ENCODE assay signal across 13 mouse cellular contexts in the genomic region with DNA sequence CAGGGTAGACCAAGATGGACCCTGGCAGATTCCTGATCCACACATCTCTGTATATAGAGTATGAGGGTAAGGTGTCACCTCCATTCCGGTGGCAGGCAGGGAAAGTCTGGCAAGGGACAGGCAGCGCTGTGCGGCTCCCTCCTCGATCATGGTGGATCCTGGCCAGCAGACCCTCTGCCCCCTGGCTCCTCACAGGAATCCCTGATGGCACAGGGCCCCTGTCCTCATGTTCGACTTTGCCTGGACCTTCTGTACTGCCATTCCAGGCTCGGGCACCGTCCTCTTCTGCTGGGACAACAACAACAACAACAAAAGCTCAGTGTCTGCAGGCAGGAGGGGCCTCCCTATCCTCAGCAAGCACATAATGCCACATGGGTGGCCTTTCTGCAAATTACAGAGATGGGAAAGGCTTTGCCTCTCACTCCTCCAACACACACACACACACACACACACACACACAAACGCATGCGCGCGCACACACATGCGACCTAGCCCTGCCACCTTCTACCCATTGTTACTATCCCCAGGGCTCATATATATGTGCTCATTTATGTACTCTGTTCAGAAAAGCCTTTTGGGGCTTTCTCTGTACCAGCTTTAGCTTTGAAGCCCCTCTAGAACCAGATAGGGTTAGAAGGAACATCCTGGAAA. TPM values are rescaled to one million over a fixed set of nuclear protein-coding genes. Genes with fewer than 3 reads are reported as not detected.
A peak's percentile ranks its signal among the peaks of the same experiment; 100 is the strongest.
DNase-seq lines count a peak whose midpoint lies in the region; ATAC-seq and TF ChIP-seq lines count a peak whose summit lies in the region.
"Had no signal": no experiment of that assay in that cellular context is flagged by ENCODE, and none has a peak within 500 bp of the region (broad histone marks: within the 10 kb centered on the region; RNA-seq: fewer than 3 reads in every experiment).

No protein-coding gene starts in this region.

- H3K9me3 ChIP-seq in forebrain, postnatal 0 days (ENCODE audit: low read length): no peaks in the 10 kb centered on the region
- no peaks in the 10 kb centered on the region for H3K9me3 ChIP-seq in midbrain, embryonic 11.5 days (ENCODE audit: control insufficient read depth, low read length)
- H3K9me3 ChIP-seq: embryonic facial prominence, embryonic 13.5 days; kidney, embryonic 15.5 days; megakaryocyte, embryonic 14.5 days had no signal

- peaks cover 51% of the 10 kb centered on the region for H3K36me3 ChIP-seq in forebrain, postnatal 0 days (ENCODE audit: insufficient read depth)
- H3K36me3 ChIP-seq in midbrain, embryonic 11.5 days (ENCODE audit: control insufficient read depth, insufficient read depth, low read length): peaks cover 7% of the 10 kb centered on the region; the same call in 1 of the 2 replicates

- peak overlapping the region; percentile 53 for H3K4me2 ChIP-seq in forebrain, postnatal 0 days (ENCODE audit: low read depth)
- H3K4me2 ChIP-seq in midbrain, embryonic 11.5 days: peak overlapping the region; percentile 42
- H3K4me2 ChIP-seq: embryonic facial prominence, embryonic 13.5 days; kidney, embryonic 15.5 days had no signal

- H3K9ac ChIP-seq in forebrain, postnatal 0 days: peak overlapping the region; percentile 43
- H3K9ac ChIP-seq in midbrain, embryonic 11.5 days (ENCODE audit: low read length): peak overlapping the region; percentile 59
- H3K9ac ChIP-seq: kidney, embryonic 15.5 days; liver, postnatal 0 days had no signal

- peak; percentile 34 for DNase-seq in right cerebral cortex, postnatal 14 days
- no peak for DNase-seq in right cerebral cortex, postnatal 10 days (ENCODE audit: low spot score in 2 of 2)
- DNase-seq in forebrain, postnatal 0 days: no peak
- peak; percentile 95 for DNase-seq in midbrain, embryonic 11.5 days (ENCODE audit: low spot score, missing footprints)
- peak; percentile 54 for DNase-seq in right cerebral cortex, postnatal 4 days
- no peak for DNase-seq in lung, postnatal 14 days
- DNase-seq in cerebellum, adult 18-20 months: no peak
- DNase-seq in Muller cell, postnatal 12 days (ENCODE audit: inconsistent ontology term): no peak
- DNase-seq: liver, postnatal 0 days had no signal

- no peak for TF ChIP-seq CTCF in forebrain, postnatal 0 days (IDR thresholded peaks at IDR 0.05; ENCODE audit: low read depth)

- ATAC-seq in forebrain, postnatal 0 days: peak; percentile 69
- peak; percentile 75 for ATAC-seq in midbrain, embryonic 11.5 days (ENCODE audit: low FRiP score)
- ATAC-seq: liver, postnatal 0 days had no signal

- H3K27ac ChIP-seq in forebrain, postnatal 0 days (ENCODE audit: low read depth, low read length): peak overlapping the region; percentile 95
- peak overlapping the region; percentile 97 for H3K27ac ChIP-seq in midbrain, embryonic 11.5 days (ENCODE audit: low read depth, low read length)
- H3K27ac ChIP-seq: kidney, embryonic 15.5 days had no signal

- peaks cover 30% of the 10 kb centered on the region for H3K4me1 ChIP-seq in forebrain, postnatal 0 days (ENCODE audit: insufficient read depth)
- H3K4me1 ChIP-seq in midbrain, embryonic 11.5 days (ENCODE audit: control insufficient read depth, insufficient read depth, low read length): peaks cover 46% of the 10 kb centered on the region

- 6% methylated on average over 12 of the region's 12 CpGs for WGBS in forebrain, postnatal 0 days
- 46% methylated on average over 12 of the region's 12 CpGs for WGBS in midbrain, embryonic 11.5 days

- H3K27me3 ChIP-seq in forebrain, postnatal 0 days (ENCODE audit: insufficient read depth, low read length): no peaks in the 10 kb centered on the region
- no peaks in the 10 kb centered on the region for H3K27me3 ChIP-seq in midbrain, embryonic 11.5 days (ENCODE audit: control insufficient read depth, insufficient read depth, low read length)
- H3K27me3 ChIP-seq: CH12.LX; embryonic facial prominence, embryonic 13.5 days; kidney, embryonic 15.5 days had no signal

- peak overlapping the region; percentile 19 for H3K4me3 ChIP-seq in forebrain, postnatal 0 days (ENCODE audit: low read depth, low read length)
- H3K4me3 ChIP-seq in midbrain, embryonic 11.5 days (ENCODE audit: low read depth, low read length): peak overlapping the region; percentile 15; the same call in 1 of the 2 replicates
- H3K4me3 ChIP-seq: embryonic facial prominence, embryonic 13.5 days; kidney, embryonic 15.5 days; megakaryocyte, embryonic 14.5 days had no signal

RNA-seq across cellular contexts. Expression of a gene that starts 7.6 kb away (rescaled TPM):
- 251 and 252 TPM in 2 replicates for total RNA-seq in forebrain, postnatal 0 days (2014; rRNA removed)
- polyA plus RNA-seq in forebrain, postnatal 0 days (2015; fragmentation: Nextera tagmentation; extraction: Ambion mirVana): 42.0 and 48.9 TPM in 2 replicates
- 4.8 TPM in 2 replicates for polyA plus RNA-seq in midbrain, embryonic 11.5 days (2014; fragmentation: Nextera tagmentation; extraction: Ambion mirVana)

RNA-seq across cellular contexts. Expression of a gene that starts 11.8 kb away (rescaled TPM):
- 120 and 135 TPM in 2 replicates for total RNA-seq in forebrain, postnatal 0 days (2014; rRNA removed)
- 112 and 134 TPM in 2 replicates for polyA plus RNA-seq in forebrain, postnatal 0 days (2015; fragmentation: Nextera tagmentation; extraction: Ambion mirVana)
- polyA plus RNA-seq in midbrain, embryonic 11.5 days (2014; fragmentation: Nextera tagmentation; extraction: Ambion mirVana): 47.0 and 62.9 TPM in 2 replicates

RNA-seq across cellular contexts. Expression of a gene that starts 44.9 kb away (rescaled TPM):
- 28.8 and 47.4 TPM in 2 replicates for total RNA-seq in forebrain, postnatal 0 days (2014; rRNA removed)
- polyA plus RNA-seq in forebrain, postnatal 0 days (2015; fragmentation: Nextera tagmentation; extraction: Ambion mirVana): 39.1 and 41.8 TPM in 2 replicates
- 73.3 and 83.1 TPM in 2 replicates for polyA plus RNA-seq in midbrain, embryonic 11.5 days (2014; fragmentation: Nextera tagmentation; extraction: Ambion mirVana)

RNA-seq across cellular contexts. Expression of a gene that starts 49.2 kb away (rescaled TPM):
- total RNA-seq in forebrain, postnatal 0 days (2014; rRNA removed): 18.7 and 22.1 TPM in 2 replicates
- 12.6 and 15.0 TPM in 2 replicates for polyA plus RNA-seq in forebrain, postnatal 0 days (2015; fragmentation: Nextera tagmentation; extraction: Ambion mirVana)
- 13.6 and 14.9 TPM in 2 replicates for polyA plus RNA-seq in midbrain, embryonic 11.5 days (2014; fragmentation: Nextera tagmentation; extraction: Ambion mirVana)

RNA-seq across cellular contexts. Expression of a gene that starts 53.7 kb away (rescaled TPM):
- 33.3 and 47.7 TPM in 2 replicates for total RNA-seq in forebrain, postnatal 0 days (2014; rRNA removed)
- 18.3 and 21.1 TPM in 2 replicates for polyA plus RNA-seq in forebrain, postnatal 0 days (2015; fragmentation: Nextera tagmentation; extraction: Ambion mirVana)
- polyA plus RNA-seq in midbrain, embryonic 11.5 days (2014; fragmentation: Nextera tagmentation; extraction: Ambion mirVana): 11.4 and 11.5 TPM in 2 replicates

Comparison
In these comparisons a context has a peak if more than half of its experiments do, and no peak if none do; other contexts are left out.
1. DNase-seq: peak in right cerebral cortex, postnatal 14 days (single experiment), midbrain, embryonic 11.5 days (single experiment) and right cerebral cortex, postnatal 4 days (single experiment); none in right cerebral cortex, postnatal 10 days (0 of 2), forebrain, postnatal 0 days (single experiment), lung, postnatal 14 days (single experiment), cerebellum, adult 18-20 months (0 of 2) and Muller cell, postnatal 12 days (single experiment).